Mouse (Mus musculus): ENCODE measurements around the gene Casq2.

Casq2 gene

GRCm38 (mm10) chr3:102158759-102159422 is 72.7 kb downstream of the Casq2 start:
- TF ChIP-seq GATA4 (IDR thresholded peaks at IDR 0.05; ENCODE audit: insufficient replicate concordance, low read length), result no peak

DNA sequence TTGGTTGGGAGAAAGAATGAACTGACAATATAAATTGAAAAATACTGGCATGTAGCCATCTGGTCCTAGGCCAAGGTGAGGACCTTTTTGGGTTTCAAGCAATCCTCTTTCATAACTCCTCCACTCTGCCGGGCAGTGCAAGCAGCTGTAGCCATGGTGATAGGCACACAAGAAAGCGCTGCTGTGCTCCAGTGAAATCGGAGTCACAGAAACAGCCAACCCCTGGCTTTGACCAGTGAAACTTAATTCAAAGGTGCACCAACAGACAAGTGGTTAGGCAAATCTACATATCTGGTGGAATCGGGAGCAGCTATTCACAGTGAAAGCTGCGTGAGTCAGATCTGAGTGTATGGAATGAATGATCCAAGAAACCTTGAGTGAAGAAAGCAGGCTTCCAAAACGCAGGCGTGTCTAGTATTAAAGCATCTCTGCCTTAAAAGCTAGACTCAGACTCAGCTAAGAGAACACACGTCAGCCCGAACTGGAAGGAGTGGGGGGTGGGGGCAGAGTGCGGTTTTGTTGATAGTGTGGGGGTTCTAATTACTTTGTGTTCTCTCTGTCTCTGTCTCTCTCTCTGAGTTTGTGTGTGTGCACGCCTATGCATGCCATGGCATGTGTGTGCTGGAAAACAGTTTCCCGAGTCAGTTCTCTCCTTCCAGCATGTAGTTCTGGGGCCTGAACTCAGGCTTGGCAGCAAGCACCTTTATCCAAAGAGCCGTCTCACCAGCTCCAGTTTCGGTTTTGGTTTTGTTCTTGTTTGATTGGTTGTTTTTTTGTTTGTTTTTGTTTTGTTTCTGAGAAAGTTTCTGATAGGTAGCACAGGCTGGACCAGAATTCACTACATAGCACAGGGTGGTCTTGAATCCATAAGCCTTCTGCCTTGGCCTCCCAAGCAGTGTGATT is 73.5 kb downstream of the Casq2 start:
- TF ChIP-seq GATA4 (IDR thresholded peaks at IDR 0.05; ENCODE audit: insufficient replicate concordance, low read length), result no peak

GRCm38 (mm10) chr3:102164911-102165310 is 78.7 kb downstream of the Casq2 start:
- no peak for TF ChIP-seq GATA4 (IDR thresholded peaks at IDR 0.05; ENCODE audit: insufficient replicate concordance, low read length)

GRCm38 (mm10) chr3:102165536-102166286 is 79.5 kb downstream of the Casq2 start:
- no peak for TF ChIP-seq GATA4 (IDR thresholded peaks at IDR 0.05; ENCODE audit: insufficient replicate concordance, low read length)

DNA sequence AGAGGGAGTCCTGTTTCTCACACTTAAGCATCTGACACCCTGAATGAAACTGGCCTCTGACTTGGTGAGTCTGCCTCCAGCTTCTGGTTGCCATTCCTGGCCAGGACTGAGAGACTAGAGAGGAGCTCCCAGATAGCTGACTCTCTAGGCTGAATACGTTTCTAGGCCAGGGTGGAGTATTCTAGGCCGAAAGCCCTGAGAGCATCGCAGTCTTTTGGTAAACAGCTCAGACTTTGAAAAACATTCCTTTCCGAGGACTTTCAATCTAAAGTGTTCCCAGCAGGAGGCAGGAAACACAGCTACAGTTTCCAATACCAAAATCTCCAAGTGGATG is 80.0 kb downstream of the Casq2 start:
- no peak for TF ChIP-seq GATA4 (IDR thresholded peaks at IDR 0.05; ENCODE audit: insufficient replicate concordance, low read length)

DNA sequence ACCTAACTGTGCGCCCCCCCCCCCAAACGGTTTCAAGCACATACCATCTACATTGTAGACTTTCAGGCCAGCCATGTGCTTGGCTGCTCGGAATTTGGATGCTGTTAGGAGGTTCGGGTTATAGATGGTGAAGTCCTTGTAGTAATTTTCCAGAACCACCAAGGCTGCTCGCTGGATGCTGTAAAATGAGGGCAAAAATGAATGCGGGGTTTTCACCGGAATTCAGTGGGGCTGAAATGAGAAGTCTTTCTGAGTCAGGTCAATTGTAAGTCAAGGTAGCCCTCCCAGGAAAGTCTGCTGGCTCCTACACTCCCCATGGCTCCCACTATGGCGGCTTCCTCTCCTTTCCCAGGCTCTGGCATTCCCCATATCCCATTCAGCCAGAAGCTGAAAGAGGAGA is 80.6 kb downstream of the Casq2 start:
- no peak for TF ChIP-seq GATA4 (IDR thresholded peaks at IDR 0.05; ENCODE audit: insufficient replicate concordance, low read length)

DNA sequence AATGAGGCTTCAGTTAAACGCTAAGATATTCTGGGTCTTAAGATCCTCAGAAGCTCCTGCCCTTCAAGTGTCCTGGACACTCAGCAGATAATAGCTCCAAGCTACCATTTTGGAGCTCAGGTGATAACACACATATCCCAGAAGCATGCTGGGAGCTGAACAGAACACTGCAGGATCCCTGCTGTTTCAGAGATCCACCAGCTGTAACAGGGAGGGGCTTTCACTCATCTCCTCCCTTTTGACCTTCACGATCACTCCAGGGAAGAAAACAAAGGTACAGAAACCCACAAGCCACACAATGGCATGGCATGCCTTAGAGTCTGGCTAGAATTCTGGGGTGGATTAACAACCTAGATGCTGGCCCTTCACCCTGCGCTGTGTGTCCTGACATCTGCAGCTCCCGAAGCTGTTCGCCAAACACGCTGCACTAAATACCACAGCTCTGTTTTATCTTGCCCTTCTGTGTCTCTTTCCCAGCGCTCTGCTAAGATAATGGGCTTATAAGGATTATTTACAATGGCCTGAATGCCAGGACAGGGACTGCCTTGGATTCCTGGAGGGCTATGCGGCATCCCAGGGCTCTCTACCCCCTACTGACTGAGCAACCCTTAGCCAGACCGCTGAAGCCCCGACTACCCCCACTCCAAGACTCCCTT is 81.5 kb downstream of the Casq2 start:
- no peak for TF ChIP-seq GATA4 (IDR thresholded peaks at IDR 0.05; ENCODE audit: insufficient replicate concordance, low read length)

GRCm38 (mm10) chr3:102169197-102169905 is 83.1 kb downstream of the Casq2 start:
- no peak for TF ChIP-seq GATA4 (IDR thresholded peaks at IDR 0.05; ENCODE audit: insufficient replicate concordance, low read length)

DNA sequence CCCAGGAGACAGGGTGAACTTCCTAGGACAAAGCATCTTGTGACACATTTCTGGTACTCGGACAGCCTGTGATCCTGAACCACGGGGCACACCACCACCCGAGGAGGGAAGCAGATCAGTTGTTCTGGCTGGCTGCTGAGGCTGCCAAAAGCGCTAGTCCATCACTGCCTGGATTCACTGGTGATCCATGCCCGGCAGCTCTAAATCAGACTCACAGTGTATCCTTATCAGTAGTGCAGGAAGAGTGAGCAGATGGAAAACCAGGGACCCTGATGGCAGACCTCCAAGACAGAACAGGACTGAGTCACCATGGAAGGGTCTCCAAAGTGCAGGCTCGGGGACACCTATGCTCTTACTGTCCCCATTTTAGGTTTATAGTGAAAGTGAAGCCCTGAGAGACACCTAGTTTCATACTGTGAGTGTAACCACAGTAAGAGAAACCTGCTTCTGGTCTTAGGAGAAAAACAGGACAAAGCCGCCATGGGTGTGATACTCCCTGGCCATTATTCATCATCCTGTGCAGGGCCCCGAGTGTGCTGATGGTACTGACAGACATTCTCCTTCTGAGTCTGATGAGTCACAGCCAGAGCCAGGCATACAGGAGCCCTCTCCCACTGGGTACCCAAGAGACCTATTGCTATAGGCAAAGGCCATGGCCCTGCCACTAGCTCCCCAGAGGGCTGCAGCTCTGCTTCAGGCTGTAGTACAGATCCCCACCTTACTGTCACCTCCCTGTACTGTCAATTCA is 88.1 kb downstream of the Casq2 start:
- TF ChIP-seq GATA4 (IDR thresholded peaks at IDR 0.05; ENCODE audit: insufficient replicate concordance, low read length), result no peak

- no peak for TF ChIP-seq GATA4 (IDR thresholded peaks at IDR 0.05; ENCODE audit: insufficient replicate concordance, low read length)
Measured at GRCm38 (mm10) chr3:102175701-102176100, 89.5 kb downstream of the Casq2 start.

DNA sequence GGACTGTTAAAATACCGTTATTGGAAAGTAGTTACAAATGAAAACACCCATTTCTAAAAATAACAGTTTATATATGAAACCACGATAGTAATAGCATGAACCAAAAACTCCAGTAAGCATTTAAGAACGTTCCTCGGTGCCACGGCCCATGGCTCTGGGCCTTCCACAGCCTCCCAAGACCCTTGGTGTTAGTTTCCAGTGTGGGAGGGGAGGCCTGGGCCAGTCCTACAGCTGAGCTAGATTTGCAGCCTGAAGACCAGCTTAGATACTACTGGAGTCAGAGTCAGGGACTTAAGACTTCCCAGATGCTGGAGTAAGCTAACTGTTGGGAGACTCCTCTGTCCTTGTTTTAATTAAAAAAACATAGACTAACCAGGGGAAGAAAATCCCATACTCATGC is 89.9 kb downstream of the Casq2 start:
- no peak for TF ChIP-seq GATA4 (IDR thresholded peaks at IDR 0.05; ENCODE audit: insufficient replicate concordance, low read length)

- TF ChIP-seq GATA4 (IDR thresholded peaks at IDR 0.05; ENCODE audit: insufficient replicate concordance, low read length), result no peak
Measured at GRCm38 (mm10) chr3:102177837-102178615, 91.8 kb downstream of the Casq2 start.

DNA sequence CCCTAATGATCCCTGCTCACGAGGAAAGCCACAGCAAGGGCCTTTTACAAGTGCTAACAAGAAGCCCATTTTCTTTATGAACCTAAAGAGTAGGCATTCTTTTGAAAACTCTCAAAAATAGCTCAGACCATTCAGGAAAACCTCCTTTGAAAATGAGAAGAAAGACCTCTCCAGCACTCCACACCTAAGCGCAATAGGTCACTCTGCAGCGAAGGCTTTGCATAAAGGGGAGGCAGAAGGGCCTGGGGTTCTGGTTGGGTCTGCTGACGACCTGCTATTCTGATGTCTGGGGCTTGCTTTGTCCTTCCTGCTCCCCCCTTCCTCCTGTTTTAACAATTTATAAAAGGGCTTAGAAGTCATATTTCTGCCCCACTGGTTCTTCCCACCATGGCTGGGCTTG is 93.7 kb downstream of the Casq2 start:
- TF ChIP-seq GATA4 (IDR thresholded peaks at IDR 0.05; ENCODE audit: insufficient replicate concordance, low read length), result no peak
